Mouse (Mus musculus) liver, adult 2 months (tissue): Measurements from ENCODE around the gene Camk2g.

ENCODE experiments used
- CTCF ChIP-seq: fragments of 200-500 bp; IDR thresholded peaks from 2 replicates; pipeline ENCODE4 v1.5.1; 2011; ENCODE audit warnings: low read depth, low read length, control low read depth
- POLR2A ChIP-seq: fragments of 200-500 bp; IDR thresholded peaks from 2 replicates; pipeline ENCODE4 v1.6.1; 2011; ENCODE audit warnings: low read length, control low read depth; ENCODE audit not compliant: insufficient read depth; ENCODE audit errors: extremely low read depth

DNA sequence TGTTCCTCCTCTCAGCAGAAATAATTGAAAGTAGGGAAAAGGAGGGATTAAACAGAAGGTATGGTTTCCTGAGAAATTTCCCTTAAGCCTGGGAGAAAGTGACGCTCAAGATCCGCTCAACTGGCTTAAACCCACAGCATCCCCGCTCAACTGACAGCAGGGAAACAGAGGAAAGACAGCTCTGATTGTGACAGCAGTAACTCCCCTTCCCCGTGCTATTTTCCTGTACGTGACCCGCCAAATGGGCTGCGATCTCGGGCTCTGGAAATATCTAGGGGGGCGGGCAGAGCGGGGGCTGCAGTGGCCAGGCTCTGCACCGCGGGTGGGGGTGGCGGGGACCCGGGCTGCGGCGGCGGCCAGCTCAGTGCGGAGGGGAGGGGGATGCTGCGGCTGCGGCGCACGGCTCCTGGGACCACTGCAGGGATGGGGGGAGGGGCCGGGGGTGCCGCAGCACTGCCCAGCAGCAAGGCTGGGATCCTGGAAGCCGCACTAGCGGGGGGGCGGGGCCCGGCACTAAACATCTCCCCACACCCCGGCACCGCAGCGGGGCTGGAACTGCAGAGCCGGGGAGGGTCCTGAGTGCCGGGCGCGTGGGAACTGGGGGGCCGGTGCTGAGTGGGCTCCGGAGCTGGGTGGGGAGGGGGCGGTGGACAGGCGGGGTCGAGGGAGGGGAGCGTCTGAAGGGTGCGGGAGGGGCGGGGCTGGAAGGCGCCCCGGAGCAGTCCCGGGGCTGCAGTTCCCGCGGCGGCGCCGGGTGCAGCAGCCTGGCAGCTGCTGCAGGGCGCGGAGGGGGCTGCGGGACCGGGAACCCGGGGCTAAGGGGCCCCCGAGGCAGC lies 748 bp downstream of the Camk2g start:
- TF ChIP-seq CTCF = no peak
- no peak for TF ChIP-seq POLR2A
